Mouse (Mus musculus) liver, embryonic 14.5 days (tissue): ENCODE results near the gene Col19a1.

Experiments
- CTCF ChIP-seq: IDR thresholded peaks from 2 replicates; pipeline ENCODE4 v1.5.1; 2016; ENCODE audit warnings: antibody characterized with exemption, low read depth, control low read depth
- EP300 ChIP-seq: IDR thresholded peaks from 2 replicates; pipeline ENCODE4 v1.6.1; 2016; ENCODE audit warnings: antibody characterized with exemption, low read depth

- TF ChIP-seq CTCF (no peak), EP300 (no peak)
These were observed 364.2 kb downstream of the Col19a1 start for GRCm38 (mm10) chr1:24222981-24223612.
